Mouse (Mus musculus): ENCODE measurements around the gene Lama5.
"Not testable (repeated sequence)": the region's sequence is repeated elsewhere in the genome, so short reads cannot be mapped to it uniquely, and the experiment has no call there.

- TF ChIP-seq POLR2A (IDR thresholded peaks at IDR 0.05; ENCODE audit: borderline replicate concordance, low read depth, low read length); CTCF (IDR thresholded peaks at IDR 0.05; ENCODE audit: low read depth, low read length): not testable (repeated sequence)
Measured at GRCm38 (mm10) chr2:180258951-180259484, 33.4 kb upstream of the Lama5 start.

Measured in bone marrow macrophage, adult 2 months (primary cell).